Mouse (Mus musculus): Measurements from ENCODE around the gene Stxbp5. TPM values are rescaled to one million over a fixed set of nuclear protein-coding genes. Genes with fewer than 3 reads are reported as not detected.
A peak's percentile ranks its signal among the peaks of the same experiment; 100 is the strongest.

The Stxbp5 gene
- polyA plus RNA-seq, 1 experiment = 43.0 TPM

GRCm38 (mm10) chr10:9859476-9859875 is 41.4 kb downstream of the Stxbp5 start:
- DNase-seq (ENCODE audit: extremely low spot score in 1 of 2, low spot score in 1 of 2) = no peak

- DNase-seq (ENCODE audit: extremely low spot score in 1 of 2, low spot score in 1 of 2) = no peak
These were observed 43.0 kb downstream of the Stxbp5 start for GRCm38 (mm10) chr10:9857850-9858249.

GRCm38 (mm10) chr10:9856792-9857191 is 44.1 kb downstream of the Stxbp5 start:
- DNase-seq (ENCODE audit: extremely low spot score in 1 of 2, low spot score in 1 of 2) = peak in 1 of 2 experiments; percentile 29

- no peak for DNase-seq (ENCODE audit: extremely low spot score in 1 of 2, low spot score in 1 of 2)
These were observed 54.5 kb downstream of the Stxbp5 start for GRCm38 (mm10) chr10:9846408-9846807.

GRCm38 (mm10) chr10:9839408-9839807 is 61.5 kb downstream of the Stxbp5 start:
- DNase-seq (ENCODE audit: extremely low spot score in 1 of 2, low spot score in 1 of 2) = no peak

GRCm38 (mm10) chr10:9834986-9835385 is 65.9 kb downstream of the Stxbp5 start:
- DNase-seq (ENCODE audit: extremely low spot score in 1 of 2, low spot score in 1 of 2) = no peak

- DNase-seq (ENCODE audit: extremely low spot score in 1 of 2, low spot score in 1 of 2) = no peak
These were observed 67.9 kb downstream of the Stxbp5 start for GRCm38 (mm10) chr10:9832937-9833336.

GRCm38 (mm10) chr10:9829744-9830143 is 71.1 kb downstream of the Stxbp5 start:
- DNase-seq (ENCODE audit: extremely low spot score in 1 of 2, low spot score in 1 of 2) = no peak

GRCm38 (mm10) chr10:9821299-9821698 is 79.6 kb downstream of the Stxbp5 start:
- peak in 1 of 2 experiments; percentile 36 for DNase-seq (ENCODE audit: extremely low spot score in 1 of 2, low spot score in 1 of 2)

- no peak for DNase-seq (ENCODE audit: extremely low spot score in 1 of 2, low spot score in 1 of 2)
These were observed 82.3 kb downstream of the Stxbp5 start for GRCm38 (mm10) chr10:9818574-9818973.

- DNase-seq (ENCODE audit: extremely low spot score in 1 of 2, low spot score in 1 of 2) = peak in 1 of 2 experiments; percentile 62
These were observed 87.0 kb downstream of the Stxbp5 start for GRCm38 (mm10) chr10:9813926-9814325.

GRCm38 (mm10) chr10:9807596-9807995 is 93.3 kb downstream of the Stxbp5 start:
- DNase-seq (ENCODE audit: extremely low spot score in 1 of 2, low spot score in 1 of 2) = no peak

GRCm38 (mm10) chr10:9805341-9805740 is 95.5 kb downstream of the Stxbp5 start:
- DNase-seq (ENCODE audit: extremely low spot score in 1 of 2, low spot score in 1 of 2) = no peak

- DNase-seq (ENCODE audit: extremely low spot score in 1 of 2, low spot score in 1 of 2) = no peak
These were observed 97.8 kb downstream of the Stxbp5 start for GRCm38 (mm10) chr10:9803126-9803525.

- no peak for DNase-seq (ENCODE audit: extremely low spot score in 1 of 2, low spot score in 1 of 2)
These were observed 99.3 kb downstream of the Stxbp5 start for GRCm38 (mm10) chr10:9801571-9801970.

- no peak for DNase-seq (ENCODE audit: extremely low spot score in 1 of 2, low spot score in 1 of 2)
These were observed 101.8 kb downstream of the Stxbp5 start for GRCm38 (mm10) chr10:9799085-9799484.

GRCm38 (mm10) chr10:9796429-9796828 is 104.5 kb downstream of the Stxbp5 start:
- DNase-seq (ENCODE audit: extremely low spot score in 1 of 2, low spot score in 1 of 2) = no peak

- no peak for DNase-seq (ENCODE audit: extremely low spot score in 1 of 2, low spot score in 1 of 2)
These were observed 106.5 kb downstream of the Stxbp5 start for GRCm38 (mm10) chr10:9794429-9794828.

GRCm38 (mm10) chr10:9790947-9791346 is 109.9 kb downstream of the Stxbp5 start:
- no peak for DNase-seq (ENCODE audit: extremely low spot score in 1 of 2, low spot score in 1 of 2)

- DNase-seq (ENCODE audit: extremely low spot score in 1 of 2, low spot score in 1 of 2) = no peak
These were observed 114.4 kb downstream of the Stxbp5 start for GRCm38 (mm10) chr10:9786461-9786860.

- DNase-seq (ENCODE audit: extremely low spot score in 1 of 2, low spot score in 1 of 2) = peak in 1 of 2 experiments; percentile 42
These were observed 115.2 kb downstream of the Stxbp5 start for GRCm38 (mm10) chr10:9785651-9786050.

- DNase-seq (ENCODE audit: extremely low spot score in 1 of 2, low spot score in 1 of 2) = no peak
These were observed 121.0 kb downstream of the Stxbp5 start for GRCm38 (mm10) chr10:9779864-9780263.

GRCm38 (mm10) chr10:9770261-9770660 is 130.6 kb downstream of the Stxbp5 start:
- no peak for DNase-seq (ENCODE audit: extremely low spot score in 1 of 2, low spot score in 1 of 2)
